Comparison of ENCODE assay signal across 12 mouse cellular contexts in the genomic region with DNA sequence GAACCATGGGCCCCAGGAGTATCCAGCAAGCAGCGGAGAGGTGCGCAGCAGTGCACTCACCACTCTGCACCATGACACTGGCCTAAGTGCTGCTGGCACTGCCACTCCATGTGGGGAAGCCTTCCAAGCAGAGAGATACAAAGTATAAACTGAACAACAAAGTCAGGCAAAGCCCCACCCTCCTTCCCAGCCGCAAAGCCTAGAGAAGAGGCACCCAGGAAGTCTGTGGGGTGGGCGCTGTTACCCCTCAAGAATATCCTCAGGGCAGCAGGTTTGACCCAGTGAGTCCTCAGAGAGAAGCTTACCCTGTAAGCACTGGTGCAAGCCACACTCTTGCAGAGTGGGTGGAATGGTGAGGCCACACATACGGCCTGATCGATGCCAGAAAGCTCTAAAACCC.
DNase-seq lines count a peak whose midpoint lies in the region; ATAC-seq lines count a peak whose summit lies in the region.
"Had no signal": no experiment of that assay in that cellular context is flagged by ENCODE, and none has a peak within 500 bp of the region (broad histone marks: within the 10 kb centered on the region; RNA-seq: fewer than 3 reads in every experiment).

No protein-coding gene starts in this region.

- no peak overlapping the region for H3K4me3 ChIP-seq in hindbrain, embryonic 10.5 days
- H3K4me3 ChIP-seq in hindbrain, embryonic 11.5 days (ENCODE audit: low read depth, low read length), result no peak overlapping the region
- H3K4me3 ChIP-seq in forebrain, embryonic 12.5 days (replicated peaks), result no peak overlapping the region
- no peak overlapping the region for H3K4me3 ChIP-seq in hindbrain, embryonic 12.5 days
- H3K4me3 ChIP-seq in neural tube, embryonic 12.5 days, result no peak overlapping the region
- H3K4me3 ChIP-seq: gastrocnemius, adult 2 months; liver, embryonic 13.5 days had no signal

- no peak overlapping the region for H3K9ac ChIP-seq in hindbrain, embryonic 11.5 days (ENCODE audit: low read depth, low read length)
- no peak overlapping the region for H3K9ac ChIP-seq in forebrain, embryonic 12.5 days
- H3K9ac ChIP-seq in hindbrain, embryonic 12.5 days, result no peak overlapping the region
- H3K9ac ChIP-seq in neural tube, embryonic 12.5 days, result no peak overlapping the region
- H3K9ac ChIP-seq: liver, embryonic 13.5 days had no signal

- peaks cover 71% of the 10 kb centered on the region for H3K36me3 ChIP-seq in hindbrain, embryonic 10.5 days
- H3K36me3 ChIP-seq in hindbrain, embryonic 11.5 days (ENCODE audit: control insufficient read depth, insufficient read depth, low read length), result peaks cover 7% of the 10 kb centered on the region; the same call in 1 of the 2 replicates
- H3K36me3 ChIP-seq in forebrain, embryonic 12.5 days (replicated peaks), result peaks cover 48% of the 10 kb centered on the region
- peaks cover 50% of the 10 kb centered on the region for H3K36me3 ChIP-seq in hindbrain, embryonic 12.5 days
- H3K36me3 ChIP-seq in neural tube, embryonic 12.5 days, result peaks cover 49% of the 10 kb centered on the region

- no peak overlapping the region for H3K4me2 ChIP-seq in hindbrain, embryonic 11.5 days (replicated peaks; ENCODE audit: low read depth, low read length)
- H3K4me2 ChIP-seq in forebrain, embryonic 12.5 days, result no peak overlapping the region
- no peak overlapping the region for H3K4me2 ChIP-seq in hindbrain, embryonic 12.5 days (replicated peaks)
- no peak overlapping the region for H3K4me2 ChIP-seq in neural tube, embryonic 12.5 days (replicated peaks)
- H3K4me2 ChIP-seq: liver, embryonic 13.5 days had no signal

- DNase-seq in hindbrain, embryonic 10.5 days (ENCODE audit: low spot score), result no peak
- DNase-seq in hindbrain, embryonic 11.5 days (ENCODE audit: low spot score), result no peak
- DNase-seq in layer of hippocampus, adult 9-10 months (ENCODE audit: low spot score), result no peak
- DNase-seq in layer of hippocampus, adult 9-11 months, result no peak
- DNase-seq: gastrocnemius, adult 2 months had no signal

- WGBS in hindbrain, embryonic 10.5 days, result 97% methylated on average over 6 of the region's 6 CpGs
- WGBS in hindbrain, embryonic 11.5 days, result 98% methylated on average over 6 of the region's 6 CpGs
- over 99% methylated on average over 6 of the region's 6 CpGs for WGBS in forebrain, embryonic 12.5 days
- 96% methylated on average over 6 of the region's 6 CpGs for WGBS in hindbrain, embryonic 12.5 days
- 96% methylated on average over 6 of the region's 6 CpGs for WGBS in neural tube, embryonic 12.5 days

- peaks cover 27% of the 10 kb centered on the region for H3K4me1 ChIP-seq in hindbrain, embryonic 10.5 days (replicated peaks)
- 0 out of 2 replicates have a peak, but pooled peaks cover 4% of the 10 kb centered on the region for H3K4me1 ChIP-seq in hindbrain, embryonic 11.5 days (replicated peaks; ENCODE audit: control insufficient read depth, insufficient read depth, low read length)
- H3K4me1 ChIP-seq in forebrain, embryonic 12.5 days, result peaks cover 29% of the 10 kb centered on the region
- peaks cover 37% of the 10 kb centered on the region for H3K4me1 ChIP-seq in hindbrain, embryonic 12.5 days
- peaks cover 29% of the 10 kb centered on the region for H3K4me1 ChIP-seq in neural tube, embryonic 12.5 days
- H3K4me1 ChIP-seq: liver, embryonic 13.5 days had no signal

- no peaks in the 10 kb centered on the region for H3K9me3 ChIP-seq in hindbrain, embryonic 10.5 days
- H3K9me3 ChIP-seq in hindbrain, embryonic 11.5 days (ENCODE audit: control insufficient read depth, low read length), result no peaks in the 10 kb centered on the region
- H3K9me3 ChIP-seq in forebrain, embryonic 12.5 days, result no peaks in the 10 kb centered on the region
- H3K9me3 ChIP-seq in hindbrain, embryonic 12.5 days (replicated peaks), result no peaks in the 10 kb centered on the region
- H3K9me3 ChIP-seq in neural tube, embryonic 12.5 days, result no peaks in the 10 kb centered on the region
- H3K9me3 ChIP-seq: liver, embryonic 13.5 days had no signal

- H3K27ac ChIP-seq in hindbrain, embryonic 10.5 days, result 0 out of 2 replicates have a peak overlapping the region, but pooled peaks have one; percentile 5
- H3K27ac ChIP-seq in hindbrain, embryonic 11.5 days (ENCODE audit: low read depth, low read length), result no peak overlapping the region
- peak overlapping the region; percentile 75 for H3K27ac ChIP-seq in forebrain, embryonic 12.5 days
- H3K27ac ChIP-seq in hindbrain, embryonic 12.5 days, result peak overlapping the region; percentile 64
- H3K27ac ChIP-seq in neural tube, embryonic 12.5 days, result 0 out of 2 replicates have a peak overlapping the region, but pooled peaks have one; percentile 33
- H3K27ac ChIP-seq: gastrocnemius, adult 2 months; liver, embryonic 13.5 days; stomach, postnatal 0 days had no signal

- no peaks in the 10 kb centered on the region for H3K27me3 ChIP-seq in hindbrain, embryonic 10.5 days (ENCODE audit: insufficient read depth, poor library complexity, severe bottlenecking)
- H3K27me3 ChIP-seq in hindbrain, embryonic 11.5 days (ENCODE audit: control insufficient read depth, insufficient read depth, low read length), result no peaks in the 10 kb centered on the region
- no peaks in the 10 kb centered on the region for H3K27me3 ChIP-seq in forebrain, embryonic 12.5 days
- no peaks in the 10 kb centered on the region for H3K27me3 ChIP-seq in hindbrain, embryonic 12.5 days
- no peaks in the 10 kb centered on the region for H3K27me3 ChIP-seq in neural tube, embryonic 12.5 days (replicated peaks)
- H3K27me3 ChIP-seq: liver, embryonic 13.5 days had no signal

- ATAC-seq in hindbrain, embryonic 11.5 days (ENCODE audit: low FRiP score), result no peak
- ATAC-seq in forebrain, embryonic 12.5 days (ENCODE audit: low FRiP score), result no peak; the same call in 1 of the 2 replicates
- ATAC-seq in hindbrain, embryonic 12.5 days (ENCODE audit: low FRiP score), result no peak
- ATAC-seq in neural tube, embryonic 12.5 days (ENCODE audit: low FRiP score, low read depth), result no peak
- ATAC-seq: activated CD4-positive, CD25-positive, alpha-beta regulatory T cell, adult 4 months; intestine, postnatal 0 days had no signal
